Mouse (Mus musculus) megakaryocyte, embryonic 14.5 days (primary cell): ENCODE data around the gene Snx5. TPM values are rescaled to one million over a fixed set of nuclear protein-coding genes. Genes with fewer than 3 reads are reported as not detected.

Experiments
- H3K27me3 ChIP-seq: replicated peaks from 2 replicates; pipeline ENCODE3; 2012; ENCODE audit warnings: inconsistent platforms
- H3K36me3 ChIP-seq: replicated peaks from 2 replicates; pipeline ENCODE3; 2012; ENCODE audit warnings: low read length, inconsistent platforms, mixed read lengths
- H3K4me1 ChIP-seq: 2 replicates; pipeline ENCODE4 v1.6.1; 2012; ENCODE audit warnings: inconsistent platforms
- H3K4me3 ChIP-seq: replicated peaks from 2 replicates; pipeline ENCODE3; 2012; ENCODE audit warnings: moderate library complexity, mild to moderate bottlenecking, inconsistent platforms
- H3K9me3 ChIP-seq: 2 replicates; pipeline ENCODE4 v1.6.1; 2012; ENCODE audit warnings: inconsistent platforms
- FLI1 ChIP-seq: IDR thresholded peaks from 2 replicates; pipeline ENCODE4 v1.6.1; 2012; ENCODE audit warnings: low read length, inconsistent platforms, mixed read lengths
- GATA1 ChIP-seq: IDR thresholded peaks from 3 replicates; pipeline ENCODE4 v1.6.1; 2012; ENCODE audit warnings: mixed read lengths, low read length, inconsistent platforms, borderline replicate concordance
- polyA plus RNA-seq: library from polyadenylated mRNA; stranded (reverse); fragments of >175 nt; gene quantifications from 2 replicates; pipeline ENCODE4 v1.2.3, GENCODE M21; 2012; ENCODE audit warnings: low replicate concordance; ENCODE audit not compliant: insufficient read depth

The Snx5 gene
- polyA plus RNA-seq, 1 experiment, result 34.2 TPM

DNA sequence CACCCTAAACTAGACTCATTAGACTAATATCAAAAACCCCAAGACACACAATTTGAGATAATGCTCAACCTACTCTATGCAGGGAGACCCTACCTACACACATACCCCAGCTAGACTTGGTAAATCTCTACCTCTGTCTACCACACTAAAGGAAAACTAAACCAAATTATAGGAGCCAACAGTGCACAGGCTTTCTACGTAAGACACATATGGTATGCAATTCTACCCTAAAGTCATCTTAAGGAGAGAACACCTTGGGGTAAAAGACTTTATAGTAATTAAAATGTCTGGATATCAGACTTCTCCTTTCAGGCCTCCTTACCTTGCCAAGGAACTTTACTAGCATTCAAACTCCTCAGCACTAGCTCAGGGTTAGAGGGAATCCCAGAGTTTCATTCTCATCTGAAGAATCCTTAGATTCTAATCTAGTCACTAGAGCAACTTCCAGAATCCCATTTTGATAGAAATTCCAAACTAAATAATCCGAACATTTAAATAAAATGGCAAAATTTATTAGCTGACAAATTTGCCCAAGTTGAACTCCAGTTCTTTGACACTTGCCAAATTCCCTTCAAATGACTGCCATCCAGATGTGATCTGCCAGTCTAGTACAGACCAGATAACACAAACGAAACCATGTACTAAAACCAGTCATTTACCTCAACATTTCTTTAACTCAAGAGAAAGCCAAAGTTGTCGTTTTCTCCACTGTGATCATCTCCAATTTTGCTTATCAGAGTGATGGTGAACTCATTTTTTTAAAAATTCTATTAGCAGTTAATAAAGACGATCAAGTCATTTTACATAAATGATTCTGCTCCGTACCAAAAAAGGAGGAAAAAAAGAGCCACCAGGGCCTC is 2.0 kb downstream of the Snx5 start:
- Histone ChIP-seq H3K36me3 (peaks cover 27% of the 10 kb centered on the region), H3K27me3 (no peaks in the 10 kb centered on the region), H3K4me1 (peaks cover 72% of the 10 kb centered on the region), H3K9me3 (no peaks in the 10 kb centered on the region), H3K4me3 (peak overlapping the region; percentile 99)
- TF ChIP-seq FLI1 (no peak), GATA1 (no peak)

GRCm38 (mm10) chr2:144267731-144268015 is 3.0 kb downstream of the Snx5 start:
- H3K4me3 ChIP-seq, result peak overlapping the region; percentile 99
- TF ChIP-seq GATA1 (no peak), FLI1 (no peak)
- peaks cover 72% of the 10 kb centered on the region for H3K4me1 ChIP-seq
- no peaks in the 10 kb centered on the region for H3K9me3 ChIP-seq
- peaks cover 31% of the 10 kb centered on the region for H3K36me3 ChIP-seq
- no peaks in the 10 kb centered on the region for H3K27me3 ChIP-seq

GRCm38 (mm10) chr2:144267004-144267730 is 3.5 kb downstream of the Snx5 start:
- no peaks in the 10 kb centered on the region for H3K9me3 ChIP-seq
- H3K4me3 ChIP-seq, result peak overlapping the region; percentile 99
- H3K27me3 ChIP-seq, result no peaks in the 10 kb centered on the region
- H3K4me1 ChIP-seq, result peaks cover 72% of the 10 kb centered on the region
- peaks cover 30% of the 10 kb centered on the region for H3K36me3 ChIP-seq
- TF ChIP-seq GATA1, result no peak
- TF ChIP-seq FLI1, result no peak

- peak overlapping the region; percentile 64 for H3K4me3 ChIP-seq
- no peak for TF ChIP-seq GATA1
- TF ChIP-seq FLI1, result no peak
- no peaks in the 10 kb centered on the region for H3K27me3 ChIP-seq
- H3K4me1 ChIP-seq, result peaks cover 75% of the 10 kb centered on the region
- H3K9me3 ChIP-seq, result no peaks in the 10 kb centered on the region
- H3K36me3 ChIP-seq, result peaks cover 39% of the 10 kb centered on the region
Observed at GRCm38 (mm10) chr2:144265916-144266683, 4.6 kb downstream of the Snx5 start.

GRCm38 (mm10) chr2:144265120-144265488 is 5.6 kb downstream of the Snx5 start:
- Histone ChIP-seq H3K36me3 (peaks cover 48% of the 10 kb centered on the region), H3K9me3 (no peaks in the 10 kb centered on the region), H3K27me3 (no peaks in the 10 kb centered on the region), H3K4me1 (peaks cover 73% of the 10 kb centered on the region), H3K4me3 (no peak overlapping the region)
- TF ChIP-seq FLI1 (no peak), GATA1 (no peak)

- H3K4me1 ChIP-seq, result peaks cover 73% of the 10 kb centered on the region
- TF ChIP-seq GATA1, result no peak
- no peak for TF ChIP-seq FLI1
- no peak overlapping the region for H3K4me3 ChIP-seq
- H3K36me3 ChIP-seq, result peaks cover 52% of the 10 kb centered on the region
- no peaks in the 10 kb centered on the region for H3K9me3 ChIP-seq
- no peaks in the 10 kb centered on the region for H3K27me3 ChIP-seq
Observed at GRCm38 (mm10) chr2:144264398-144265119, 6.1 kb downstream of the Snx5 start.

DNA sequence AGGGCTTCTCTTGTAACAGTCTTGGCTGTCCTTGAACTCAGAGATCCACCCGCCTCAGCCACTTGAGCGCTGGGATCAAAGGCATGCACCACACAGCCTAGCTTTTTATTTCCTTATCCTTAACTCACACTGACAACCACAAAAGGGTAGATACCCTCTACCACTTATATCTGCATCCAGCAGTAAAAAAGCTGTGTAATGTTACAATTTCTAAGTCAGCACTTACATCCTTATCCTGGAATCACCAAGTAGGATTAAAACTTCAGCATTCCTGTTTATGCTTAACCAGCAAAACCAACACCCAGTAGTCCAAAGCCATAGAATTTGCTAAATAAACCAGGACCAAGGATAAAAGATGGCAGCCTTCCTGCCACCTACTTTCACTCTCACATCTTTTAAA is 7.9 kb downstream of the Snx5 start:
- no peak for TF ChIP-seq FLI1
- peaks cover 69% of the 10 kb centered on the region for H3K4me1 ChIP-seq
- peaks cover 69% of the 10 kb centered on the region for H3K36me3 ChIP-seq
- no peaks in the 10 kb centered on the region for H3K27me3 ChIP-seq
- no peaks in the 10 kb centered on the region for H3K9me3 ChIP-seq
- no peak overlapping the region for H3K4me3 ChIP-seq

DNA sequence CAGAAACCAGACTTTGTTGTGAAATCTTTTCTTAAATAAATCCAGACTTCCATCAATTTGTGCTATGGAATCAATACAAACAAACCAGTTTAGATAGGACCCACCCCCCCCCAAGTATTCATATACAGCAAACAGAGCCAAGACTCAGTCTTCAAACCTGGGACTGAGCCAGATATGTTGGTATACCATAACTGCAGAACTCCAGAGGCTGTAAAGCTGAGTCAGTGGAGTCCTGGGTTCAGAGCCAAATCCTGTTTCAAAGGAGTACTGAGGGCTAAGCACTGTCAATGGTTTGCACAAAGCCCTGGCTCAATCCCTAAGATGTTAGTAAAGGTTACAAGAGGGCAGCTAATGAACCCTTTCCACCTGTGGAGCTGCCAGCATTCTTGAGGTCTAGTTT is 20.6 kb downstream of the Snx5 start:
- peaks cover 49% of the 10 kb centered on the region for H3K4me1 ChIP-seq

DNA sequence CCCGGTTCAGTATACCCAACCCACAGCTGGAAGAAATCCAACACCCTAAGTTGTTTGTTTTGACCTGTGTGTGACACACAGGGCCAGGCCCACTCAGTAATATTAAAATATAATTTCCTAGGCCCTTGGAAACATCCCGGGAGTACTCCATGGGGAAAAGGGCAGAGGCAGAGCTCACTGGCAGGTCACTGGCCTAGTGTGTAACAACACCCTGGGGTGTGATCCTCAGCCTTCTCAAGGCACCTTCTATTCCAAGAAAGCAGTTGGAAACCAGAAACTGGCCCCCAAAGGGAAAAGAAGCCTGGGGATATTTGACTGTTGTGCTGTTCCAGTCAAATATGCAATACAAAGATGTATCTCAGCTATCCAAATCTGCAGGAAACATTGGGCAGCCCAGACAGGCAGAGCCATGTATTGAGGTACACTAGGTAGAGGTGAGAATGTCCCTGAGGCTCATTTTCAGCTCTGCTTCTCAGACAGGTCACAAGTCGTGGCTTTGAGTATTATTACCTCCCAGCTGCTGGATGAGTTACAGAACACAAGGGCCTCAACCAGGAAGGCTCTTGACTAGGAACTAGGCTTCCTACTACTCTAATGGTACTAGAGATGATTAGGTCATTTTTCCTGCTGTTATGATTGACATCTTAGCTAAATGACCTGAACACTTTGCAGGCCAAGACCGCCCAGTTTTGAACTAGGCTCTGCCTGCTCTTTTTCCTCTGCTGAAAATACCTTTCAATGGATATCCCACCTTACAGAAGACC is 21.9 kb downstream of the Snx5 start:
- TF ChIP-seq GATA1 (no peak), FLI1 (no peak)
- Histone ChIP-seq H3K4me1 (peaks cover 55% of the 10 kb centered on the region), H3K27me3 (no peaks in the 10 kb centered on the region), H3K4me3 (no peak overlapping the region), H3K36me3 (peaks cover 55% of the 10 kb centered on the region), H3K9me3 (no peaks in the 10 kb centered on the region)

More for the DNA sequence above, 20.6 kb downstream of the Snx5 start:
- Histone ChIP-seq H3K27me3 (no peaks in the 10 kb centered on the region), H3K4me3 (no peak overlapping the region), H3K36me3 (peaks cover 68% of the 10 kb centered on the region), H3K9me3 (no peaks in the 10 kb centered on the region)
- TF ChIP-seq FLI1 (no peak), GATA1 (no peak)
